Mouse (Mus musculus): Measurements from ENCODE around the gene Frs2.

DNA sequence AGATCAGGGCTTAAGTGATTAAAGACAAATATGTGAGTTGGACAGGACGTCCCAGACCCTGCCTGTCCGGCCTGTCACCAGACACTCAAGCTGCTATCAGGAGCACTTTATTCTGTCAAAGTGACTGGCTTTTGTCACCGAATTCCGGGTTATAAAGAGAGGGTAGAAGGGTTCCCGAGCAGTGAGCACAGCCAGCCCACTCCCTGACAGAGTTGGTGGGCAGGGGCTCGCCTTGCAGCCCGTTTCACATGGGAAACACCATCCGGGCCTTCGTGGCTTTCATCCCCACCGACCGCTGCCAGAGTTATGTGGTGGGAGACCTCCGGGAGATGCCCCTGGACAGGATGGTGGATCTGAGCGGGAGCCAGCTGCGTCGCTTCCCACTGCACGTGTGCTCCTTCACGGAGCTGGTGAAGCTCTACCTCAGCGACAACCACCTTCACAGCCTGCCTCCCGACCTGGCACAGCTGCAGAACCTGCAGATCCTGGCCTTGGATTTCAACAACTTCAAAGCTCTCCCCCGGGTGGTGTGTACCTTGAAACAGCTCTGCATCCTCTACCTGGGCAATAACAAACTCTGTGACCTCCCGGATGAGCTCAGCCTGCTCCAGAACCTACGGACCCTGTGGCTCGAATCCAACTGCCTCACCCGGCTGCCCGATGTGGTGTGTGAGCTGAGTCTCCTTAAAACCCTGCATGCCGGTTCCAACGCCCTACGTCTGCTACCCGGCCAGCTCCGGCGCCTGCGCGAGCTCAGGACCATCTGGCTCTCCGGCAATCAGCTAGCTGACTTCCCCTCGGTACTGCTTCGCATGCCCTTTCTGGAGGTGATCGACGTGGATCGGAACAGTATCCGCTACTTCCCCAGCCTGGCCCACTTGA, 102.9 kb downstream of the Frs2 start, which contains the start of gene Lrrc10:
- TF ChIP-seq CTCF (IDR thresholded peaks at IDR 0.05; ENCODE audit: low read depth) (no peak), EP300 (optimal IDR thresholded peaks at IDR 0.05) (no peak)
